Mouse (Mus musculus) testis, adult 10 weeks (tissue): Measurements from ENCODE around the gene Ptchd1. TPM values are rescaled to one million over a fixed set of nuclear protein-coding genes. Genes with fewer than 3 reads are reported as not detected.

Source experiments
- polyA plus RNA-seq: library from polyadenylated mRNA; stranded (reverse); fragments of 350-450 nt; fragmentation: Illumina TruSeq; extraction: RNeasy Lipid Tissue Mini Kit (QIAGEN cat#74804); gene quantifications from one replicate; pipeline ENCODE4 v1.2.3, GENCODE M21; 2014; ENCODE audit warnings: low read depth, low replicate concordance

The Ptchd1 gene
- polyA plus RNA-seq: 1.7 TPM

DNA sequence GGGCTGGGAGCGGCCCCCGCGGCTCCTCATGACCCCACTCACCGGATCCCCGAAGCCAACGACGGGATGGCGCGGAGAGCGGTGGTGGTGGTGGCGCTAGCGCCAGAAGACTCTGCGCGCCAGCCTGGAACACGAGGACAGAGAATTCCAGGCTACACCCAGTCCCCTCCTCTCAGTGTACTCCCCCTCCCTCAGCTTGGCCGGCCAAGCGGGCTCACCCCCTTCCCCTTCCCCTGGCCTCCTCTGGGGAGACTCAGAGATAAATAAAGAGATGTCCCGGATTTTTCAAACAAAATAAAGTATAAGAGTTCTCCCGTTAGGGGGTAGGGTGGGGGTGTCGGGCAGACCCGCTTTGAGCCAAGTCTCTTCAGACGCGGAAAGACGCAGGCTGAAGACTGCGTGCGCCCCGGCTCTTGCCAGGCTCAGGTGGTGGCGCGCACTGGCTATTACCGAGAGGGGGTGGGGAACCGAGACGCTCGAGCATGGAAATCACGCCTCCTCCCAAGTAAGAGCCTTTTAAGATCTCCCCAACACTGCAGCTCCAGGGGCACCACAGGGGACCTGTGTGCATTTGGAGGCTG lies at the start of gene Ptchd1:
Gene Ptchd1 (minus strand): TSS at position 114 of the 581 bp plus-strand sequence.

DNA sequence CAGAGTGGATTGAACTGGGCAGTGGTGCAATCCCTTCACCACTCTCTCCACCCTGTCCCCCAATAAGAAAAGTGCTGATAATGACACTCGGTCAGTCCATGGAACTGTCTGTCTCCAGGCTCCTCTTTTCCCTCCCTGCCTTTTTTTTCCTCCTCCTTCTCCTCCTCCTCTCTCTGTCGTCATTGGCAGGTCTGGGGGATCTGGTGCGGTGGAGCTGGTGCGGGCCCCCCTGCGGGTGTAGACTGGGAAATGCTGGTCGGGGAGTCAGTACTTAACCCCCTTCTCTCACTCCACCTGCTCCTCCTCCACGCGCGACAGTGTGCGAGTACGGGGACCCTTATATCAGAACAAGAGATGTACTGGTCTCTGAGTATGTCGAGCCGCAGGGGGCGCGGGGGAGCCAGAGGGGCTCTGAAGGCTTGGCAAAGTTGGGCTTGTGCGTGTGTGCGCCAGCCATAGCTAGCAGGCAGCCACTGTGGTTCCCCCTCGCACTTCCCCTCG lies 777 bp upstream of the Ptchd1 start, which contains the start of gene Gm15155:
Gene Gm15155 (plus strand): TSS at position 401 of the 501 bp plus-strand sequence.

Other genes with a start within 250 kb of the Ptchd1 start
- gene Gm15155, start 927 bp upstream of the Ptchd1 start, polyA plus RNA-seq: not detected